Mouse (Mus musculus): Measurements from ENCODE around the gene Dnah8. TPM values are rescaled to one million over a fixed set of nuclear protein-coding genes. Genes with fewer than 3 reads are reported as not detected.
A peak's percentile ranks its signal among the peaks of the same experiment; 100 is the strongest.
"Not testable (repeated sequence)": the region's sequence is repeated elsewhere in the genome, so short reads cannot be mapped to it uniquely, and the experiment has no call there.

The Dnah8 gene
- 0.49 and 0.50 TPM in 2 replicates for polyA plus RNA-seq (2012; rRNA removed)

DNA sequence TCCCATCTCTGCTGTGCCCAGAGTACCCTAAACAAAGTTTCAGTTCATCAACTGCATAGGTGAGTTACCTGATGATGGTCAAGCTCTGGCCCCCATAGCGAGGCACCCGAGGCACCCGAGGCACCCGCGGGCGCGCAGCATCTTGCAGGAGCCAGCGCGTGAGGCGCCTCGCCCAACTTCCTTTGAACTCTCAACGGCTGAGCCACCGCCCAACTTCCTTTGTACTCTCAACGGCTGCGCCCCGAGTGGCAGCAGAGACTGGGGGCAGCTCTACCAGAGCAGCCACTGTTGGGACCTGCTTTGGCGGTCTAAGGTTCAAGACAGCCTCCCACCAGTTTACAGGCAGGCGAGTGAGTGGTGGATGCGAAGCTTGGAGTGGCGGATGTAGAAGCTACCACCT is at the start of gene Dnah8:
Gene Dnah8 (plus strand): TSS at position 223 of the 400 bp plus-strand sequence.
- H3K4me1 ChIP-seq (ENCODE audit: control insufficient read depth, insufficient read depth, low read length); H3K4me3 ChIP-seq (ENCODE audit: insufficient read depth, low read length); H3K27ac ChIP-seq (ENCODE audit: insufficient read depth, low read length): not testable (repeated sequence)

DNA sequence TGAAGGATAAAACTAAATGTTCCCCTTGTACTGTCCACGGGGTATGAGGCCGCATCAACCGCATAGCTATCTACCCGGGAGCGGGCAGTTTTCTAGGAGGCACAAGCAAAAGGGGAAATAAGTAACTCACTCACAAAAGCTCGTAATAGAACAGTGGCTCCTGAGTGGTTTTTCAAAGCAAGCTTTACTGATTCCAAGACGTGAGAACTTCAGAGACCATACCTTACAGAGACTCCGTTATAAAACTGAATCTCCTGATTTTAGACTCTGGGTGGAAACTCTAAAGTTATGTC is 49.4 kb upstream of the Dnah8 start:
- Histone ChIP-seq H3K4me3 (ENCODE audit: insufficient read depth, low read length) (peak overlapping the region; percentile 61; the same call in 1 of the 2 replicates), H3K4me1 (ENCODE audit: control insufficient read depth, insufficient read depth, low read length) (peaks cover 6% of the 10 kb centered on the region), H3K27ac (ENCODE audit: insufficient read depth, low read length) (no peak overlapping the region)
- no peak for TF ChIP-seq CTCF (IDR thresholded peaks at IDR 0.05; ENCODE audit: extremely low read depth, insufficient read depth, low read length)
- no peak for TF ChIP-seq POLR2A (IDR thresholded peaks at IDR 0.05; ENCODE audit: extremely low read depth, insufficient read depth, low read length)

DNA sequence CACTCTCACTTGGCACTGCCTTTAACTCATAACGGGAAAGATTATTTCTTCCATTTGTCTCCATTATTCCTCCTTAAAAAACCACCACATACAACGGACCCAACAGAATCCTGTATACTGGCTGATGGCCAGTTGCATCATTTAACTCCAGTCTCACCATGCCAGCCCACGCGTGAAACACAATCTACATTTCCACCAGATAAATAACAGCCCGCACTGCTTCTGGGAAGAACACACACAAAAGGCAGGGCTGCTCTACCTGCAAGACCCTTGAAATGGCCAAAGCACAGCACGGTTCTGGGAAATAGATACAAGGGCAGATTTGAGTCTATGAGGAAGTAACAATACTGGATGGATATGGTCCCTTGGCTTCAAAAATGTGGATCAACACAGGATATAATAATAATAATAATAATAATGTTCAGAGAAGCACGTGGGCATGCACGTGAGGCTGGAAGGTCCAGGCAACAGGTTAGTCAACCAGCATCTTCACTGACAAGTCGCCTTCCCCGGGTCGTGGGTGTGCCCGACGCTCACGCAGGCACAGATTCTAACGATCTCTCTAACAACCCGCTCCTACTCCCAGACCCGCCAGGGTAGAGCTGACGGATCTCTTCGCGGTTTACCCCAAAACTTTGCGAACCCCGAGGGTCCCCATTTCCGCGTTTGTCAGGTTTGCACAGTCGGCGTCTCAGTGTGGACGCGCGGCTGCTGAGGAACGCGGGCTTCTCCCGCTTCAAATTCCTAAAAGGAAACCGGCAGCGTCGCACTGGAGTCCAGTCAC is 48.8 kb upstream of the Dnah8 start:
- TF ChIP-seq POLR2A (IDR thresholded peaks at IDR 0.05; ENCODE audit: extremely low read depth, insufficient read depth, low read length) (no peak), CTCF (IDR thresholded peaks at IDR 0.05; ENCODE audit: extremely low read depth, insufficient read depth, low read length) (no peak)
- H3K4me3 ChIP-seq (ENCODE audit: insufficient read depth, low read length) = peak overlapping the region; percentile 61
- peaks cover 6% of the 10 kb centered on the region for H3K4me1 ChIP-seq (ENCODE audit: control insufficient read depth, insufficient read depth, low read length)
- no peak overlapping the region for H3K27ac ChIP-seq (ENCODE audit: insufficient read depth, low read length)

GRCm38 (mm10) chr17:30575941-30576773 is 48.0 kb upstream of the Dnah8 start, which contains the start of gene Btbd9:
Gene Btbd9 (minus strand): TSS chr17:30576488.
- H3K4me3 ChIP-seq (ENCODE audit: insufficient read depth, low read length) = peak within 1 kb of the TSS; percentile 61
- H3K27ac ChIP-seq (ENCODE audit: insufficient read depth, low read length) = peak within 1 kb of the TSS; percentile 99
- H3K4me1 ChIP-seq (ENCODE audit: control insufficient read depth, insufficient read depth, low read length) = peaks cover 6% of the 10 kb centered on the region
- TF ChIP-seq CTCF (IDR thresholded peaks at IDR 0.05; ENCODE audit: extremely low read depth, insufficient read depth, low read length) (no peak), POLR2A (IDR thresholded peaks at IDR 0.05; ENCODE audit: extremely low read depth, insufficient read depth, low read length) (peak; percentile 97)

DNA sequence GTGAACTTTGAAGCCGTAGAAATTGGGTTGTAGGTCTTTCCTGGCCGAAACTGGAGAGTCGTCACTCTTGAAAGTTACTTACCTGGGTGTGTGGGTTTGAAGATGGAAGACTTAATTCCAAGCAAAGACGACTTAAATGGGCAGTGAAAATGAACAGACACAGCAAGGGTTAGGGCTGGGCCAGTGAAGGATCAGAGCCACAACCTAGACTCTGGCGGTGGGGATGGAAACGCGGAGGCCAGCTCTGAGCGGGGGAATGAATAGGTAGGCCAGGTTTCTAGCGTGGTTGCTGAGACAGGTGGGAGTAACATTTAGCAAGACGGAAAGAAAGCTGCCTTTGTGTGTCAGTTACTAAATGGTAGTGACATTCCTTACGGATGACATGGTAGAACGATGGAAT is 47.2 kb upstream of the Dnah8 start:
- Histone ChIP-seq H3K4me3 (ENCODE audit: insufficient read depth, low read length) (peak overlapping the region; percentile 61), H3K27ac (ENCODE audit: insufficient read depth, low read length) (no peak overlapping the region), H3K4me1 (ENCODE audit: control insufficient read depth, insufficient read depth, low read length) (peaks cover 6% of the 10 kb centered on the region)
- TF ChIP-seq POLR2A (IDR thresholded peaks at IDR 0.05; ENCODE audit: extremely low read depth, insufficient read depth, low read length) (no peak), CTCF (IDR thresholded peaks at IDR 0.05; ENCODE audit: extremely low read depth, insufficient read depth, low read length) (no peak)

GRCm38 (mm10) chr17:30580781-30581180 is 43.4 kb upstream of the Dnah8 start:
- TF ChIP-seq CTCF (IDR thresholded peaks at IDR 0.05; ENCODE audit: extremely low read depth, insufficient read depth, low read length) (no peak), POLR2A (IDR thresholded peaks at IDR 0.05; ENCODE audit: extremely low read depth, insufficient read depth, low read length) (no peak)
- Histone ChIP-seq H3K4me1 (ENCODE audit: control insufficient read depth, insufficient read depth, low read length) (peaks cover 3% of the 10 kb centered on the region), H3K4me3 (ENCODE audit: insufficient read depth, low read length) (no peak overlapping the region), H3K27ac (ENCODE audit: insufficient read depth, low read length) (peak overlapping the region; percentile 72; the same call in 1 of the 2 replicates)

GRCm38 (mm10) chr17:30581201-30581600 is 43.0 kb upstream of the Dnah8 start:
- peaks cover 3% of the 10 kb centered on the region for H3K4me1 ChIP-seq (ENCODE audit: control insufficient read depth, insufficient read depth, low read length)
- H3K4me3 ChIP-seq (ENCODE audit: insufficient read depth, low read length) = no peak overlapping the region
- H3K27ac ChIP-seq (ENCODE audit: insufficient read depth, low read length) = no peak overlapping the region
- no peak for TF ChIP-seq CTCF (IDR thresholded peaks at IDR 0.05; ENCODE audit: extremely low read depth, insufficient read depth, low read length)
- TF ChIP-seq POLR2A (IDR thresholded peaks at IDR 0.05; ENCODE audit: extremely low read depth, insufficient read depth, low read length) = no peak

GRCm38 (mm10) chr17:30582313-30582712 is 41.8 kb upstream of the Dnah8 start:
- TF ChIP-seq CTCF (IDR thresholded peaks at IDR 0.05; ENCODE audit: extremely low read depth, insufficient read depth, low read length) = no peak
- TF ChIP-seq POLR2A (IDR thresholded peaks at IDR 0.05; ENCODE audit: extremely low read depth, insufficient read depth, low read length) = no peak
- no peak overlapping the region for H3K27ac ChIP-seq (ENCODE audit: insufficient read depth, low read length)
- H3K4me3 ChIP-seq (ENCODE audit: insufficient read depth, low read length) = no peak overlapping the region
- no peaks in the 10 kb centered on the region for H3K4me1 ChIP-seq (ENCODE audit: control insufficient read depth, insufficient read depth, low read length)

- Histone ChIP-seq H3K4me1 (ENCODE audit: control insufficient read depth, insufficient read depth, low read length) (no peaks in the 10 kb centered on the region), H3K27ac (ENCODE audit: insufficient read depth, low read length) (no peak overlapping the region), H3K4me3 (ENCODE audit: insufficient read depth, low read length) (no peak overlapping the region)
- TF ChIP-seq CTCF (IDR thresholded peaks at IDR 0.05; ENCODE audit: extremely low read depth, insufficient read depth, low read length) (no peak), POLR2A (IDR thresholded peaks at IDR 0.05; ENCODE audit: extremely low read depth, insufficient read depth, low read length) (no peak)
Observed at GRCm38 (mm10) chr17:30583258-30584001, 40.7 kb upstream of the Dnah8 start.
